Comparison of ENCODE assay signal across 8 mouse cellular contexts in genomic region chr5:143757755-143758443, GRCm38 (mm10). TPM values are rescaled to one million over a fixed set of nuclear protein-coding genes. Genes with fewer than 3 reads are reported as not detected.
DNase-seq lines count a peak whose midpoint lies in the region; ATAC-seq and TF ChIP-seq lines count a peak whose summit lies in the region.

No protein-coding gene starts in this region.

- TF ChIP-seq POLR2A in brain, embryonic 14.5 days (IDR thresholded peaks at IDR 0.05; ENCODE audit: borderline replicate concordance, extremely low read depth, insufficient read depth, insufficient read length, poor library complexity, severe bottlenecking): peak; percentile 34; the same call in 1 of the 2 replicates
- no peak for TF ChIP-seq POLR2A in liver, adult 2 months (IDR thresholded peaks at IDR 0.05; ENCODE audit: extremely low read depth, insufficient read depth, low read length)
- peak; percentile 62 for TF ChIP-seq POLR2A in myocyte (IDR thresholded peaks at IDR 0.05; ENCODE audit: insufficient read length, low read depth)

- WGBS in heart, embryonic 11.5 days (ENCODE audit: insufficient replicate concordance): 18% methylated on average over 28 of the region's 28 CpGs
- 21% methylated on average over 28 of the region's 28 CpGs for WGBS in kidney, embryonic 16.5 days
- 17% methylated on average over 28 of the region's 28 CpGs for WGBS in liver, adult 2 months

- peak; percentile 82 for DNase-seq in A20 (ENCODE audit: low read depth, low spot score)
- peak; percentile 96 for DNase-seq in brain, embryonic 14.5 days (ENCODE audit: low read depth)
- peak; percentile 78 for DNase-seq in liver, adult 2 months (ENCODE audit: extremely low read depth, low read depth, low spot score)
- DNase-seq in splenic B cell, adult 2 months (ENCODE audit: low read depth, low spot score): peak; percentile 68

- H3K4me1 ChIP-seq in erythroblast, embryonic 14.5 days (ENCODE audit: control insufficient read depth): peaks cover 13% of the 10 kb centered on the region
- H3K4me1 ChIP-seq in heart, embryonic 11.5 days (ENCODE audit: control insufficient read depth, insufficient read depth, low read length): peaks cover 5% of the 10 kb centered on the region; the same call in 1 of the 2 replicates
- H3K4me1 ChIP-seq in kidney, embryonic 16.5 days (ENCODE audit: insufficient read depth, low read length): no peaks in the 10 kb centered on the region
- H3K4me1 ChIP-seq in liver, adult 2 months (ENCODE audit: control insufficient read depth, insufficient read depth, low read length): no peaks in the 10 kb centered on the region

- no peaks in the 10 kb centered on the region for H3K36me3 ChIP-seq in erythroblast, embryonic 14.5 days (ENCODE audit: control insufficient read depth)
- no peaks in the 10 kb centered on the region for H3K36me3 ChIP-seq in heart, embryonic 11.5 days (ENCODE audit: control insufficient read depth, insufficient read depth, low read length)
- no peaks in the 10 kb centered on the region for H3K36me3 ChIP-seq in kidney, embryonic 16.5 days (ENCODE audit: insufficient read depth, low read length)
- H3K36me3 ChIP-seq in liver, adult 2 months (ENCODE audit: control insufficient read depth, insufficient read depth, low read length): no peaks in the 10 kb centered on the region
- no peaks in the 10 kb centered on the region for H3K36me3 ChIP-seq in myocyte (ENCODE audit: control insufficient read depth, insufficient read depth)
- H3K36me3 ChIP-seq in splenic B cell, adult 2 months (ENCODE audit: control insufficient read depth, insufficient read depth, low read length, poor library complexity, severe bottlenecking): no peaks in the 10 kb centered on the region

- H3K4me3 ChIP-seq in erythroblast, embryonic 14.5 days (replicated peaks): peak overlapping the region; percentile 57
- peak overlapping the region; percentile 52 for H3K4me3 ChIP-seq in heart, embryonic 11.5 days (ENCODE audit: low read depth, low read length)
- peak overlapping the region; percentile 57 for H3K4me3 ChIP-seq in kidney, embryonic 16.5 days (ENCODE audit: low read length)
- H3K4me3 ChIP-seq in liver, adult 2 months (ENCODE audit: insufficient read depth, low read depth, low read length): peak overlapping the region; percentile 55
- H3K4me3 ChIP-seq in myocyte: peak overlapping the region; percentile 31

- no peaks in the 10 kb centered on the region for H3K79me2 ChIP-seq in liver, adult 2 months (ENCODE audit: control insufficient read depth, insufficient read depth, low read length)
- no peaks in the 10 kb centered on the region for H3K79me2 ChIP-seq in myocyte (ENCODE audit: control insufficient read depth, insufficient read depth)

- H3K27me3 ChIP-seq in erythroblast, embryonic 14.5 days (ENCODE audit: control insufficient read depth): no peaks in the 10 kb centered on the region
- H3K27me3 ChIP-seq in heart, embryonic 11.5 days (ENCODE audit: control insufficient read depth, insufficient read depth, low read length): no peaks in the 10 kb centered on the region
- no peaks in the 10 kb centered on the region for H3K27me3 ChIP-seq in kidney, embryonic 16.5 days (ENCODE audit: insufficient read depth, low read length)
- H3K27me3 ChIP-seq in liver, adult 2 months (ENCODE audit: control insufficient read depth, insufficient read depth, low read length): no peaks in the 10 kb centered on the region
- no peaks in the 10 kb centered on the region for H3K27me3 ChIP-seq in myocyte (ENCODE audit: control insufficient read depth, insufficient read depth, insufficient read length)
- H3K27me3 ChIP-seq in splenic B cell, adult 2 months (ENCODE audit: control insufficient read depth, insufficient read depth, low read length, poor library complexity, severe bottlenecking): no peaks in the 10 kb centered on the region

- no peaks in the 10 kb centered on the region for H3K9me3 ChIP-seq in erythroblast, embryonic 14.5 days (ENCODE audit: control insufficient read depth, low read length)
- no peaks in the 10 kb centered on the region for H3K9me3 ChIP-seq in heart, embryonic 11.5 days (replicated peaks; ENCODE audit: control insufficient read depth, low read length)
- no peaks in the 10 kb centered on the region for H3K9me3 ChIP-seq in kidney, embryonic 16.5 days (ENCODE audit: low read length)

- H3ac ChIP-seq in myocyte (ENCODE audit: control insufficient read depth, insufficient read length): no peak overlapping the region

- no peak for TF ChIP-seq CTCF in brain, embryonic 14.5 days (IDR thresholded peaks at IDR 0.05; ENCODE audit: borderline replicate concordance, extremely low read depth, insufficient read depth, insufficient read length)
- TF ChIP-seq CTCF in liver, adult 2 months (IDR thresholded peaks at IDR 0.05; ENCODE audit: low read depth, low read length): no peak

- peak; percentile 88 for ATAC-seq in heart, embryonic 11.5 days (replicated peaks; ENCODE audit: insufficient number of reproducible peaks, low FRiP score, low TSS enrichment)
- peak; percentile 97 for ATAC-seq in kidney, embryonic 16.5 days (ENCODE audit: low FRiP score, low TSS enrichment)

- H3K27ac ChIP-seq in heart, embryonic 11.5 days (ENCODE audit: low read depth, low read length): no peak overlapping the region
- no peak overlapping the region for H3K27ac ChIP-seq in kidney, embryonic 16.5 days (ENCODE audit: low read length)
- no peak overlapping the region for H3K27ac ChIP-seq in liver, adult 2 months (replicated peaks; ENCODE audit: insufficient read depth, low read depth, low read length)

- H3K9ac ChIP-seq in heart, embryonic 11.5 days (ENCODE audit: low read depth, low read length): peak overlapping the region; percentile 70
- peak overlapping the region; percentile 69 for H3K9ac ChIP-seq in kidney, embryonic 16.5 days (replicated peaks; ENCODE audit: low read length)
- peak overlapping the region; percentile 37; the same call in 1 of the 2 replicates for H3K9ac ChIP-seq in liver, adult 2 months (ENCODE audit: low read depth, low read length)

- H3K4me2 ChIP-seq in heart, embryonic 11.5 days: peak overlapping the region; percentile 77
- H3K4me2 ChIP-seq in kidney, embryonic 16.5 days (replicated peaks; ENCODE audit: low read depth, low read length): peak overlapping the region; percentile 57
- peak overlapping the region; percentile 72 for H3K4me2 ChIP-seq in myocyte (ENCODE audit: low read depth)

TF ChIP-seq in myocyte, 11 proteins besides CTCF, POLR2A, EP300 and RAD21:
- no peak for TF ChIP-seq REST (IDR thresholded peaks at IDR 0.05; ENCODE audit: insufficient read depth, insufficient read length)
- TF ChIP-seq POLR2AphosphoS2 (IDR thresholded peaks at IDR 0.05; ENCODE audit: insufficient read length, low read depth): peak; percentile 25

RNA-seq across cellular contexts. Expression of gene Usp42, which starts 25.8 kb away (rescaled TPM):
- 15.0 and 28.2 TPM in 2 replicates for polyA plus RNA-seq in brain, embryonic 14.5 days (2012; rRNA removed)
- polyA plus RNA-seq in erythroblast, embryonic 14.5 days (2012): 0.63 and 0.69 TPM in 2 replicates
- 14.3 and 16.2 TPM in 2 replicates for polyA plus RNA-seq in heart, embryonic 11.5 days (2014; fragmentation: Nextera tagmentation; extraction: Ambion mirVana)
- 17.1 and 17.7 TPM in 2 replicates for polyA plus RNA-seq in kidney, embryonic 16.5 days (2015; fragmentation: Nextera tagmentation; extraction: Ambion mirVana)
- total RNA-seq in liver, adult 2 months (2014; rRNA removed): 2.7 and 3.0 TPM in 2 replicates
- polyA plus RNA-seq in liver, adult 2 months (2012; rRNA removed): 2.0 and 3.1 TPM in 2 replicates
- 4.1 TPM for polyA plus RNA-seq in myocyte (2012; fragmentation: generic; extraction: Trizol)

RNA-seq across cellular contexts. Expression of gene Eif2ak1, which starts 59.7 kb away (rescaled TPM):
- polyA plus RNA-seq in brain, embryonic 14.5 days (2012; rRNA removed): 26.1 and 31.8 TPM in 2 replicates
- 14.4 and 16.3 TPM in 2 replicates for polyA plus RNA-seq in erythroblast, embryonic 14.5 days (2012)
- 40.9 and 41.6 TPM in 2 replicates for polyA plus RNA-seq in heart, embryonic 11.5 days (2014; fragmentation: Nextera tagmentation; extraction: Ambion mirVana)
- 41.5 and 44.3 TPM in 2 replicates for polyA plus RNA-seq in kidney, embryonic 16.5 days (2015; fragmentation: Nextera tagmentation; extraction: Ambion mirVana)
- 11.1 and 13.2 TPM in 2 replicates for total RNA-seq in liver, adult 2 months (2014; rRNA removed)
- 13.1 and 14.0 TPM in 2 replicates for polyA plus RNA-seq in liver, adult 2 months (2012; rRNA removed)
- polyA plus RNA-seq in myocyte (2012; fragmentation: generic; extraction: Trizol): 17.0 TPM
